Mouse (Mus musculus) frontal cortex, postnatal 10 days (tissue): ENCODE measurements at regions not wholly inside any gene's neighbourhood (a gene's known extent, or its start where the extent isn't known, plus 50 kb on each side); places are given as distances from the start of the nearest gene placed in this dataset.
"Not testable (repeated sequence)": the region's sequence is repeated elsewhere in the genome, so short reads cannot be mapped to it uniquely, and the experiment has no call there.

Experiments used
- DNase-seq, 2 experiments: peaks; one replicate each; pipeline ENCODE4 v3.0.0; 2022; ENCODE audit warnings: low spot score in 2 of 2, mixed read lengths in 1 of 2

DNA sequence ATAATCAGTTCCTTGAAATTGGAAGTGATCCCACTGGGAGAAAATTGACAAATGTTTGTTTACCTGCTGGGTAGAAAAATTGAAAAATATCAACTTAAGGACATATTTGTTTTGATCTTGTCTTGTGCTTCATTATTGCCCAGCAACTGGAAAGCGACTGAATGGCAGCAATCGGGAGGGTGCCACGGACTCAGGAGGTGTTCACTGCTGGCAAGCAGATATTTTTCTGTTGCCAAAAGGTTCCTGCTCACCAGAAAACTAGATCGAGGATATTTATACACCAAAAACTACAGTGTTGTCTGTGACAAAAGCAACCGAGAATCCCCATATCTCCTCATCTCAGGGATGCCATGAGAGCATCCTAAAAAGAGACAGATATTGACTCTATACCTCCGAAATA lies 71.4 kb downstream of the Gm21833 start:
- no peak for DNase-seq

DNA sequence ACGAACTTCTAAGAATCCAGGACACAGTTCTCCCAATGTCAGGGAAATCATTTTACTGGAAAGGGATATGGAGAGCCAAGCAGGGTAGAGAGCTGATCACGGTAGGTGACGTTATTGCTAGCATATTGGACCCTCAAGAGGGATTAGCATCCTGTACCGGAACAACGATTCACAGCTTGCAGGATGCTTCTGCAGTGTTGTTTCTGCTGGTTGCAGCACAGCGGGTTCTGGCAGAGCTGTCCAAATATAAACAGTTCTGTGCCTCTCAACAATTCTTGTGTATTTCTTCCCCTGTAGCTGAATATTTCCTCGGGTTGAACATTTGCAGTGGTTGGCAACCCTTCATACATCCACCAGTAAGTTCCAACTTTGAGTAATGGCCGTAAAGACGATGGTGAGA lies 92.4 kb downstream of the Gm21833 start:
- no peak for DNase-seq

DNA sequence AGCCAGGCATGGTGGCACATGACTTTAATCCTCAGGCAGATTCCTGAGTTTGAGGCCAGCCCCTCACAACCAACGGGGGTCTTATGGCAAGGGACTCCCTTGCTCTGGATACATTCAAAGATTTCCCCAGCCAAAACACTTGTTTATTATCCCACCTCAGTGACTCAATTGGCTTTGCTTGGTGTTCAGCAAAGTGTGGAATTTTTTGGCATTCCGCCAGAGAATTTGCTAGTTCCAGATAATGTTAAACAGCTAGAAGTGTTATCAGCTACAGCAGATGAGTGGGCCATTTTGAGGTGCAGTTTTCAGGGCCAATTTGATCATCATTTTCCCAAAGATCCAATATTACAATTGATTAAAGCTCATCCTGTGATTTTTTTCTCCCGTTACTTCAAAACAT lies 130.8 kb downstream of the Gm21833 start:
- DNase-seq: not testable (repeated sequence)

DNA sequence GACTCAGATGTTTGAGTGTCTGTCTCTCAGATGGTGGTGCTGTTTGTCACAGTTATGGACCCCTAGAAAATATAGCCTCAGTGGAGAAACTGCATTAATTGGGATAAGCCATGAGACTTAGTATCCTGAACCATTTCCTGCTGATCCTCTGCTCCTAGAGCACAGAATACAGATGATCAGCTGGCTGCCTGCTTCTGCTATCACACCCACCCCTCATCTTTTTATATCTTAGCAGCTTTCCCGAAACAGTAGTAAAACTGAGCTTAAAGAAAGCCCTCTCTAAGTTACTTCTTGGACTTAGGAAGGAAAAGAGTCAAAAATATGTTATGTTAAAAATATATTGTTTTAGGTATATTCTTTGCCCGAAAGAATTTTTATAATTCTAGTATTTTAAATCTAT lies 163.5 kb downstream of the Gm21833 start:
- DNase-seq: no peak

DNA sequence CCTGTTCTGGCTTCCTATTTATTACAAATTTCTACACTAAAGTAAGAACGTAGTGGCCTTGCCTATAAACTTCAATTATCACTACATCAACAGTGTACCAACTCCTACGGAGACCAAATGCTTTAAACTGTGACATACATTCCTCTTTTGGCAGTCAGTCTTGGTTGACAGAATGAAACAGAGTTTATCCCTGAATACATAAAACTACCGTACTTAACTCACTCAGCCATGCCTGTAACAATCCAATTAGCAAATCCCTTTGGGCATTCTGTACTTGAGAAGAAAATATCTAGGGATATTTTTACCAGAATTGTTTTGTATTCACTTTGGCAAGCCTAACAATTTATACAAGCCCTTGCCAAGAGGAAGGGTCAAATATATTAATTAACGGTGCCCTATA lies 169.7 kb downstream of the Gm21833 start:
- no peak for DNase-seq

DNA sequence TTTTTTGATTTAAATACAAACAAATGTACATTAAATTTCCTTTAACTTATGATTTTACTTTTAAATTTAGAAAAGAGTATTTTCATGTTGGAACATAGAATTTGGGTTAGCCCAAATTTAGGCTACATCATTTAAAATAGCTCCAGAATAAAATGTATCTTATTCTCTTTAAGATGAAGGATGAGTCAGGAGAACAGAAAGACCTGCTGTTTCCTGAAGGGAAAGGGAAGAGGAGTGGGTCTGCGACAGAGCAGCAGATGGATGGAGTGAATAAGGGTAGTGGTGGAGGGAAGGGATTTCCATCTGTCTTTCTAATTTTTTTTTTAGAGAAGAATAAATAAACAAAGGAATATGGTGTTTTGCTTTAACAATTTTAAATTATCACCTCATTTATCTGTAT lies 193.1 kb downstream of the Gm21833 start:
- no peak for DNase-seq

DNA sequence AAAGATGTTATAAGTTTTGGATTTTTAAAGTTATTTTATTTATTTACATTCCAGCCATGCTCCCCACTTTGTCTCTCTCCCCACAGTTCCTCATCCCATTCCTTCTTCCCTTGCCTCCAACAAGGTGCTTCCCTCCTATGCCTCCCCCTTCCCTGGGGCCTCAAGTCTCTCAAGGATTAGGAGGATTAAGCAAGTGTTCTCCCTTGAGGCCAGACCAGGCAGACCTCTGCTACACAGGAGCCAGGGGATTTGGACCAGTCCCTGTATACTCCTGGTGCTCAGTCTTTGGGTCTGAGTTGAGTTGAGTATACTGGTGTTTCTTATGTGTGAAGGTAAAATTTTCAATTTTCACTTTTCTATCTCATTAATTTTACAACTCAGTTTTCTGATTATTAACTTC lies 235.2 kb downstream of the Gm21833 start:
- no peak for DNase-seq

DNA sequence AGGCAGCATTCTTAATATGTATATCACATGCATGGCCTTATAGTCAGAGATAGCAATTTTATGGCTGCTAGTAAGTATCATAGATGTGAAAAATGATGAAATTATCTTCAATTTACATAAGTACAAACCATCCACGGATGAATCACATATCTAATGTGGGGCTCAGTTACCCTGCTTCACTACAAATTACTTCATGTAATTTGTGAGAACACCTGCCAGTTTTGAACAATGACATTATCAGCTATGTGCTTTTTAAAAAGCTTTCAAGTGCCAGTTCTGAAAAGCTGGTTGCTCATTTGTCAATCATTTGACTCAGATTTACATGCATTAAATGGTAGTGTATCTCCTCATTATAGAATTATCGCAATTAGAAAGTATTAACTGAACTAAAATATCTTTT lies 243.3 kb downstream of the Gm21833 start:
- no peak for DNase-seq

DNA sequence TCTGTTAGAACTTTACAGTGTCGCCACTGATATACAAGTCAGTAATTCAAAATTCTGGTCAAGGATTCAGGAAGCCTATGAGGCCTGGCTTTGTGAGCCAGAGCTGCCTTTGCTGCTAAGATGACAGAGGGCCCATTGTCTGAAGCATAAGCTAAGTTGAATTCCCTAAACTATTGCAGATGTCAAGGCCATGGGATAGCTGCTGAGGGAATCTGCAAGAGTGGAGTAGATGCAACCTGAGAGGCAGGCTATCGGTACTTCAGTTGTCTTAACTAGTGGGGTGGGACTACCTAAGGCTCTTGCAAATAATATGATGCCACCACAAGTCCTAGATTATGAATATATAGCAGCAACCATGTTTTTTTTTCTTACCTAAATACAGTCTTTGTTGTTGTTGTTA lies 263.9 kb downstream of the Gm21833 start:
- no peak for DNase-seq

DNA sequence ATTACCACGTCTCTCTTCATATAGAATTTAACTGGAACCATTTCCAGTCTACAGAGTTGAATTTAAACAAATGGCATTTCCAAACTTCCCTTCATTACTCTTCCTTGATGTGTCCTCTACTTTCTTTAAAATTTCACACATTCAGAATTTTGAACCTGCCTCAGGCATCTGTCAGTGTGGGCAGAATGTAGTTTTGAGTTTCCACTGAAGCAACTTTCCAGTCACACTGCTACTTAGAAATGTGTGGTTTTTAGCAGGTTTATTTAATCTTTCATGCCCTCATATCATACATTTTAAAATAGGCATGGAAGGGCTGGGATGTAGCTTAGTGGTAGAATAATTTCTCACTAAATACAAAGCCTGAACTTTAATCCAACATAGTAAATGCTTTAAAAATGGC lies 282.9 kb downstream of the Gm21833 start:
- DNase-seq: peak in 1 of 2 experiments; percentile 6

DNA sequence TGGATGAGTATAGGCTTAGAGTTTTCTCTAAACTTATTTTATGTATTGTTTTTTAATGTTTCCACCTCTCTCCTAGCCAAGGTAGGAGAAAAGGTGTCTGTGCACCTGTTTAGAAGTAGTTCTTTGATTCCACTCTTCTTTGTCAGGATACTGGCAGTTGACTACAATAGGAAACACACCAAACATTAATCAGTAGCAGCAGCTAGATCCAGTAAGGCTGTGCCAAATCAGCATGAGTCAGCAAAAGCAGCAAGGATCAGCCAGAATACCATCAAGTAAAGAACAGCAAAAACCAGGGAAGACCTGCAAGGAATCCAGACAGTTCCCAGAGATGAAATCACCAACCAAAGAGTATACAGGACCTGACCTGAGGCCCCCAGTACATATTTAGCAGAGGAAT lies 303.7 kb downstream of the Gm21833 start:
- no peak for DNase-seq

DNA sequence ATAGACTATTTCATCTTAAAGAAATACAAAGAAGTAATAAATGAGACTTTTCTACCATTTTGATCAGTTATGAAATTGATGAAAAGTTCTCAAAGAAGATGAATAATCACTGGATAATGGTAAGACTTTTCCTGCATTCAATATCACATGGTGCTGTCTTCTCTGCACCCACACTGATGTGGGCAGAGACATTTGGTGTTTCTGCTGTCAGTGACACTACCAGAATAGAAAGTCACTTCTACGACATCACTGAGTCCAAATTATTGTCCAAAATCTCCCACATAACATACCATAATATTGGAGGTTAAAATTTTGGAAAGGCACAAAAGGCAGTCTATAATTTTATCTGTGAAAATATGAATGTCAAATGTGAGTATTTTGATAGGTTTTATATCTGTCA lies 344.8 kb downstream of the Gm21833 start:
- no peak for DNase-seq

DNA sequence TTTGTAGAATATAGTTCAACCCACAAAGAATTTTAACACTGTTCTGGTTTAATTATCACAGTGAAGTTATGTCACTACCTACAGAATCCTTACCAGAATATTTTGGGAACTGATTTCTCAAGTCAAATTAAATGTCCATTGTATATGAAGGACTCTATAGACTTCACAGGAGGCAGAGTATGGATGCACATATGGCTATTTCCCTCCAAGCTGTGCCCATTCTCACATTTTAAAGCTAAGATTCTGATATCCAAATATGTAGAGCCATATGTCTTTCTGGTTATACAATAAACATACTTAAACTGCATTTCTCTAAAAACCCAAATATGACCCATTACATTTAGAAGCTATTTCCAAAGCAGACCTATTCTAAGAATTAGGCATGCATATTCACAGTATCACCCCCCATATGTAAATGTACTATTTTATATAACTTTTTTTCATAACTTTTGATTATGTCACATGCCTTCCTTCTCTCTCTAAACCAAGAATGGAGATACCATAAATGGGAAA lies 365.3 kb downstream of the Gm21833 start:
- no peak for DNase-seq

DNA sequence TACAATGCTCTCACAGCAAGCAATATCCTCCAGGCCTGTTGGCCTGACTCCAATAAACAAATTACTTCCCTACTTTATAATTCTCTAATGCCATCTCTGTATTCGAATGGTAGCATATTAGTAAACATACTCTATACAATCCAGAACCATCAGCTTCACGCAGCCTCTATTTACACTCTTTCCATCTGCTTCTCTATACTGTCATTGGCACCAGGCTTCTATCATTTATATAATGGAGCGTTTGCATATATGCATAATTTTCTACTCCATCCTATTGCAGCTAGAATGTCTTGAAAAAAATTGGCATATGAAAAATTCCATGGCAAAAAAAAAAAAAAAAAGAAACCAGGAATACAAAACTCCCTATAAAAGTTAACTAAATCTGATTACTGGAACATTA lies 369.6 kb downstream of the Gm21833 start:
- no peak for DNase-seq
